Mouse (Mus musculus) heart, embryonic 11.5 days (tissue): ENCODE data around the gene Hopx. TPM values are rescaled to one million over a fixed set of nuclear protein-coding genes. Genes with fewer than 3 reads are reported as not detected.

Source experiments
- polyA plus RNA-seq: library from polyadenylated mRNA; unstranded; fragments of >200 nt; fragmentation: Nextera tagmentation; extraction: Ambion mirVana; gene quantifications from 2 replicates; pipeline ENCODE4 v1.2.1, GENCODE M21; 2014

Hopx gene
- polyA plus RNA-seq, 1 experiment from 2014 or later = 19.7 TPM

Other genes starting within 250 kb of the Hopx start
- 17.9 and 20.1 TPM in 2 replicates for gene Aasdh, start 209.6 kb downstream of the Hopx start, polyA plus RNA-seq
- gene Paics, start 163.8 kb downstream of the Hopx start, polyA plus RNA-seq = 270 and 300 TPM in 2 replicates
- 38.7 and 39.6 TPM in 2 replicates for gene Ppat, start 163.5 kb downstream of the Hopx start, polyA plus RNA-seq
- gene Srp72, start 140.4 kb downstream of the Hopx start, polyA plus RNA-seq = 51.4 and 51.9 TPM in 2 replicates
- gene Arl9, start 111.1 kb downstream of the Hopx start, polyA plus RNA-seq = 0.46 TPM in 1 of 2 replicates, not detected in the other
- gene Thegl, start 99.1 kb downstream of the Hopx start, polyA plus RNA-seq = 0.21 TPM in 1 of 2 replicates, not detected in the other
- gene Spink2, start 96.3 kb upstream of the Hopx start, polyA plus RNA-seq = 7.3 and 9.1 TPM in 2 replicates
- 28.9 and 29.0 TPM in 2 replicates for gene Rest, start 150.4 kb upstream of the Hopx start, polyA plus RNA-seq
- gene Noa1, start 195.0 kb upstream of the Hopx start, polyA plus RNA-seq = 20.3 and 21.1 TPM in 2 replicates
- gene Polr2b, start 195.0 kb upstream of the Hopx start, polyA plus RNA-seq = 46.0 and 52.0 TPM in 2 replicates